Mouse (Mus musculus): ENCODE data around the gene Ssrp1. TPM values are rescaled to one million over a fixed set of nuclear protein-coding genes. Genes with fewer than 3 reads are reported as not detected.

The Ssrp1 gene
- total and polyA plus RNA-seq, 3 experiments = 241 to 437 (median 297) TPM

DNA sequence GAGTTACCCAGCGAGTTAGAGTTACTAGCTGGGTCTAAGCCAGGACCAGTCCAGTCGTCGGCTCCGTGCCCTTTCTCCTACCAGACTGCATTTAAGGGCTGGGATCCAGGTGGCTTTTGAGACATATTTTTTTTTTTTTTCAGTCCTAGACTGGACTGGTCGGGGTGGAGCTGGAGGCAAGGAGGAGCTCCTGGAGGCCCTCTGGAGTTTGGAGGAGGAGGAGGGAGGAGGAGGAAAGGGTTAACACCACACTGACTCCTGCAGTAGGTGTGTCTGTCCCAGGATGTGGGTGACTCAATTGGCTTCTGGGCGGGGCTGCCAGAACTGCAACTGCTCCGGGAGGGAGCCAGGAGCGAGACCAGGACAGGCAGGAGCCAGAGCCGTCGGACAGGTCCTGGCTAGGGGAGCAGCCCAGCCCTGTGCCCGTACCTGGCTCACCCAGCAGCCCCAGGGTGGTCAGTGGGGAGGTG is 23.6 kb downstream of the Ssrp1 start:
- DNase-seq (ENCODE audit: extremely low read depth) = no peak
- H3K79me2 ChIP-seq (replicated peaks; ENCODE audit: control insufficient read depth, extremely low read depth, insufficient read depth, poor library complexity, severe bottlenecking) = no peaks in the 10 kb centered on the region
- no peak overlapping the region for H3K9ac ChIP-seq (ENCODE audit: insufficient read depth, low read depth)
- no peaks in the 10 kb centered on the region for H3K9me3 ChIP-seq (replicated peaks; ENCODE audit: low read length)
- no peak overlapping the region for H3K4me2 ChIP-seq (ENCODE audit: insufficient read depth, low read depth, poor library complexity, severe bottlenecking)
- dilution Hi-C loops (cut with MboI; ENCODE audit: extremely low pct_ligation_motif_present, extremely low pct_unique_long_range_greater_than_20kb, low sequenced_read_pairs) = no loop called here
- no peak overlapping the region for H3K27ac ChIP-seq (ENCODE audit: insufficient read depth, low read depth)
- H3K36me3 ChIP-seq (replicated peaks in 1 of 2; ENCODE audit: control insufficient read depth in 1 of 2, insufficient read depth in 1 of 2, low read length in 1 of 2) = peaks cover 31 to 63% of the 10 kb centered on the region in 2 experiments
- peaks cover 0 to 8% of the 10 kb centered on the region in 2 experiments; a peak in 2 of 4 replicates for H3K4me1 ChIP-seq (ENCODE audit: control insufficient read depth in 1 of 2, insufficient read depth in 2 of 2)
- H3K27me3 ChIP-seq (replicated peaks) = no peaks in the 10 kb centered on the region
- H3K4me3 ChIP-seq (replicated peaks in 1 of 3; ENCODE audit: low read depth in 2 of 3, low read length in 2 of 3, poor library complexity in 1 of 3) = no peak overlapping the region
- TF ChIP-seq CTCF (conservative IDR thresholded peaks at IDR 0.05 in 1 of 2, IDR thresholded peaks at IDR 0.05 in 1 of 2; ENCODE audit: low read depth in 2 of 2, low read length in 2 of 2) (no peak), BHLHE40 (IDR thresholded peaks at IDR 0.05; ENCODE audit: low read depth, low read length) (no peak), USF1 (IDR thresholded peaks at IDR 0.05; ENCODE audit: low read depth, low read length) (no peak), ZMIZ1 (IDR thresholded peaks at IDR 0.05; ENCODE audit: low read depth, low read length) (no peak), GABPA (IDR thresholded peaks at IDR 0.05; ENCODE audit: insufficient replicate concordance, low read depth, low read length) (no peak), NELFE (IDR thresholded peaks at IDR 0.05; ENCODE audit: low read depth, low read length) (no peak), MYC (IDR thresholded peaks at IDR 0.05; ENCODE audit: low read depth, low read length) (no peak), MAFK (IDR thresholded peaks at IDR 0.05; ENCODE audit: insufficient replicate concordance, low read length) (no peak), ETS1 (conservative IDR thresholded peaks at IDR 0.05; ENCODE audit: low read depth, low read length) (no peak), TBP (conservative IDR thresholded peaks at IDR 0.05; ENCODE audit: low read depth, low read length) (no peak), E2F4 (IDR thresholded peaks at IDR 0.05; ENCODE audit: insufficient replicate concordance, low read depth, low read length) (no peak), ZKSCAN1 (IDR thresholded peaks at IDR 0.05; ENCODE audit: borderline replicate concordance, low read depth, low read length) (no peak), USF2 (conservative IDR thresholded peaks at IDR 0.05; ENCODE audit: low read depth, low read length) (no peak), MAZ (IDR thresholded peaks at IDR 0.05; ENCODE audit: low read depth, low read length) (no peak), ZNF384 (IDR thresholded peaks at IDR 0.05; ENCODE audit: low read depth, low read length) (no peak)
- in situ Hi-C loops (cut with MboI; ENCODE audit: low pct_ligation_motif_present, low pct_unique_long_range_greater_than_20kb, low sequenced_read_pairs) = no loop called here

- Histone ChIP-seq H3K36me3 (replicated peaks in 1 of 2; ENCODE audit: control insufficient read depth in 1 of 2, insufficient read depth in 1 of 2, low read length in 1 of 2) (peaks cover 27 to 59% of the 10 kb centered on the region in 2 experiments), H3K4me2 (ENCODE audit: insufficient read depth, low read depth, poor library complexity, severe bottlenecking) (no peak overlapping the region), H3K27me3 (replicated peaks) (no peaks in the 10 kb centered on the region), H3K9ac (ENCODE audit: insufficient read depth, low read depth) (no peak overlapping the region), H3K4me3 (replicated peaks in 1 of 3; ENCODE audit: low read depth in 2 of 3, low read length in 2 of 3, poor library complexity in 1 of 3) (no peak overlapping the region), H3K4me1 (ENCODE audit: control insufficient read depth in 1 of 2, insufficient read depth in 2 of 2) (peaks cover 0 to 7% of the 10 kb centered on the region in 2 experiments; a peak in 2 of 4 replicates), H3K27ac (ENCODE audit: insufficient read depth, low read depth) (no peak overlapping the region), H3K79me2 (replicated peaks; ENCODE audit: control insufficient read depth, extremely low read depth, insufficient read depth, poor library complexity, severe bottlenecking) (no peaks in the 10 kb centered on the region), H3K9me3 (replicated peaks; ENCODE audit: low read length) (no peaks in the 10 kb centered on the region)
- in situ Hi-C loops (cut with MboI; ENCODE audit: low pct_ligation_motif_present, low pct_unique_long_range_greater_than_20kb, low sequenced_read_pairs) = no loop called here
- TF ChIP-seq GABPA (IDR thresholded peaks at IDR 0.05; ENCODE audit: insufficient replicate concordance, low read depth, low read length) (no peak), ZC3H11A (IDR thresholded peaks at IDR 0.05; ENCODE audit: low read depth, low read length) (no peak), SMC3 (IDR thresholded peaks at IDR 0.05; ENCODE audit: low read depth, low read length) (no peak), CHD1 (IDR thresholded peaks at IDR 0.05; ENCODE audit: low read depth, low read length) (no peak), MXI1 (IDR thresholded peaks at IDR 0.05; ENCODE audit: low read depth, low read length) (no peak), MYC (IDR thresholded peaks at IDR 0.05; ENCODE audit: low read depth, low read length) (no peak), HCFC1 (IDR thresholded peaks at IDR 0.05; ENCODE audit: low read depth, low read length) (no peak), ZMIZ1 (IDR thresholded peaks at IDR 0.05; ENCODE audit: low read depth, low read length) (no peak), ZKSCAN1 (IDR thresholded peaks at IDR 0.05; ENCODE audit: borderline replicate concordance, low read depth, low read length) (no peak), KAT2A (IDR thresholded peaks at IDR 0.05; ENCODE audit: insufficient replicate concordance, low read length) (no peak), JUND (conservative IDR thresholded peaks at IDR 0.05; ENCODE audit: low read depth, low read length) (no peak), BHLHE40 (IDR thresholded peaks at IDR 0.05; ENCODE audit: low read depth, low read length) (no peak), NELFE (IDR thresholded peaks at IDR 0.05; ENCODE audit: low read depth, low read length) (no peak), CHD2 (IDR thresholded peaks at IDR 0.05; ENCODE audit: low read length) (no peak), MAX (IDR thresholded peaks at IDR 0.05; ENCODE audit: low read length) (no peak), MAFK (IDR thresholded peaks at IDR 0.05; ENCODE audit: insufficient replicate concordance, low read length) (no peak), NRF1 (IDR thresholded peaks at IDR 0.05; ENCODE audit: low read depth, low read length) (no peak), EP300 (IDR thresholded peaks at IDR 0.05; ENCODE audit: low read length) (no peak), UBTF (IDR thresholded peaks at IDR 0.05; ENCODE audit: low read depth, low read length) (no peak), MEF2A (IDR thresholded peaks at IDR 0.05; ENCODE audit: borderline replicate concordance, low read depth, low read length) (no peak)
- no peak for DNase-seq (ENCODE audit: extremely low read depth)
- dilution Hi-C loops (cut with MboI; ENCODE audit: extremely low pct_ligation_motif_present, extremely low pct_unique_long_range_greater_than_20kb, low sequenced_read_pairs) = no loop called here
These were observed 24.1 kb downstream of the Ssrp1 start for GRCm38 (mm10) chr2:85061107-85061541.
